Mouse (Mus musculus) kidney, adult 8-10 months (tissue): ENCODE data around the gene Camk2d.

ENCODE experiments used
- DNase-seq, 2 experiments: peaks; one replicate each; pipeline ENCODE4 v3.0.0; 2022

Camk2d gene

DNA sequence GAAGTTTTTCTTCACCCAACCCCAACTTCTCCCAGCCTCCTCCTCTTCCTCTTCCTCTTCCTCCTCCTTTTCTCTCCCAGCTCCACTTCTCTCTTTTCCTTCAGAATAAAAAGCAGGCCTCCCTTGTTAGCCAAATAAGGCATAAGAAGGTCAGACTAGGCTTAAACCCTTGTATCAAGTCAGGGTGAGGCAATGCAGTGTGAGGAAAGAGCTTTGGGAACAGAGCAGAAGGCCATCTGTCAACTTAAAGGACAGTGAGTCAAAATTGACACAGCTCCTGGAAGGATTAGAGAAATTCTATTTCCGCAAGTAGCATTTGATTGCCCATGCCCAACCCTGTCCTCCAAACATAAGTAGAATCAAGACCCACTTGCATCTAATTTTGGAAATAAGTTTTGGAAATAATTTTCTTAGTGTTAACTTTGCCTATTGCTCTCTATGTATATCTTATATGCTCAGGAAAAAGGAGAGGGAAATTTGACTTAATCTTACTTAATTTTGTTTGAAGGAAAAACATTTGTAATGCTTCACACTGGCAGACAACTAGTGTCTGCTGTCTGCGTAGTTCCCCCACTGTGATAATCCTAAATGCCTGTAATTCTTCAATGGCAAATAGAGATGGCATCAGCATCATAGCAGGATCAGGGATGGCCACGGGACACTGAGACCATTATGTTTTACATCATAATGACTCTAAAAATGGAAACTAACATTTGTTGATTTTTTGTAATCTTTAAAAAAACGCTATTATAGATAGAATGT is 16.8 kb downstream of the Camk2d start:
- no peak for DNase-seq

DNA sequence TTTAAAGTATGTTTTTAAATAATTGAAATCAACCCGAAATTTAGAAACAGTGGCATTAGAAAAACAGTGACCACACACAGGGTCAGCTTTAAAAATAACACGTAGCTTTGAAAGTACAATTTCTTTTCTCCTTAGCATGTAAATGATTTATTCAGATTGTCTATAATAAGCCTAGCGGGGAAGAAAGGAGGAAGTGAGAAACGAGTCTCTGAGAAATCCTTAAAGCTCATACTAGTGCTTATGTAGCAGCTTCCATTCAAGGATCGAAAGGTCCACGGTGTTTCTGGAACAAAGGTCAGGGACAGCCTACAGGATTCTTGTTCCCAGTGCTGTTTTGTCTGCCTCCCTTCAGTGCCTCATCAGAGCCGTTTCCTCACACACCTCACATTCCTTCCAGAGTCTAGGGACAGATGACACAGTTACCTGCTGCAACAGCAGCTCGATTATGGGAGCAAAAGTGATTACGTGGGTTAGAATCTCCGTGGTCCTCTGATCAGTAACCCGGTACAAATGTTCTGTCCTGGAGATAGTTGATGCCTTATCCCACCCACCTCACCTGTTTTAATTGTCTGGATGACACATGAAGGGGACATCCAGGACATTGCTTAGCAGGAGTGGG is 17.5 kb downstream of the Camk2d start:
- DNase-seq, result no peak

DNA sequence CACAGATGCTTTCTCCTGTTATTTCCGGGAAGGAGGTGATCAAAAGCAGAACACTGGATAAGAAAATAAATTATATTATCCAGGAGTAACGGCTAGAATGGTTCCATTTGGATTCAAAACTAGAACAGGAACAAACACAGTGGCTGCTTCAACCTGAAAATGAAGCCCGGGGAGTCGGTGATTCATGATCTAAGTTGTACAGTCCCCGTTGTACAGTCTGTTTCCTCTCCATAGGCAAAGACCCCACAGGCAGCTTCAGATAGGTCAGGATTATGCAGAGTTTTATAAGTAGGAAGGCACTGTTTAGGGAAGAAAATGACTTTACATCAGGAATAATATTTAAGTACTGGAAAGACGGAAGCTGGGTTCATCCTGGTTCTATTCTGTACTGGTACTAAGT is 19.2 kb downstream of the Camk2d start:
- DNase-seq, result no peak

DNA sequence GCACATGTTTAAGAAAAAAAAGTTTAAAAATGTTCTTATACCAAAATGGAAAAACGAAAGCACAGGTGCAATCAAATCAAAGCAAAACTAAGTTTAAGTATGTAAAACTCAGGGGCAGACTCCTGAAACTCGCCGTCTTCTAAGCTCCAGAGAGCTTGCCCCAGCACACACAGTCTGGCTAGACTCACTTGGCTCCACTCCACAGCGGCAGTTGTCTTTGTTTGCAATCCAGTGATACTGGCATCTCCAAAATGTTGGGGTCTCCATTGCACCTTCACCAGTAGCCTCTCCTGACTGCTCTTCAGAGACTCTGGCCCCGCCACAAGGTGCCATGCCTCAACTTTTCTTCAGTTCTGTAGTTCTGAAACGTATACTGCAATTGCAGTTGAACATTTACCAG is 24.1 kb downstream of the Camk2d start:
- no peak for DNase-seq

- no peak for DNase-seq
Measured at GRCm38 (mm10) chr3:126622509-126622908, 26.4 kb downstream of the Camk2d start.

- no peak for DNase-seq
Measured at GRCm38 (mm10) chr3:126624994-126625763, 29.1 kb downstream of the Camk2d start.

- DNase-seq, result no peak
Measured at GRCm38 (mm10) chr3:126625764-126626040, 29.6 kb downstream of the Camk2d start.

DNA sequence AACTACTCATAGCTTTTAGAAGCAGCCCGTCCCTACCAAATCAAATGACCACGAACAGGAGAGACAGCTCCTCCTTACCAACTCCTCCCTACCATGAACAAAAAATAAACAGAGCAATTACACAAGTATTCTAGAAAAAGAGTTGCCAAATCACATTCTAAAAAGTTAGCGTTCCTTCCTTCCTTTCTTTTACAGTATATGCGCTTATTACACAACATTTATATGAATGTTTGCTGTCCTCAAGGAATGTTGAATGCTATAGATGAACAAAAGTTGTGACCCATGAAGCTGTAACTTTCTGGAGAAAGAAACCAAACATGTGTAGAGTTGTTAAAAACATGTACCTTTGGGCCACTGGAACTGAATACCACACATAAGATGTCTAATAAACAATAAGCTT is 31.9 kb downstream of the Camk2d start:
- no peak for DNase-seq

- no peak for DNase-seq
Measured at GRCm38 (mm10) chr3:126628380-126628779, 32.3 kb downstream of the Camk2d start.

DNA sequence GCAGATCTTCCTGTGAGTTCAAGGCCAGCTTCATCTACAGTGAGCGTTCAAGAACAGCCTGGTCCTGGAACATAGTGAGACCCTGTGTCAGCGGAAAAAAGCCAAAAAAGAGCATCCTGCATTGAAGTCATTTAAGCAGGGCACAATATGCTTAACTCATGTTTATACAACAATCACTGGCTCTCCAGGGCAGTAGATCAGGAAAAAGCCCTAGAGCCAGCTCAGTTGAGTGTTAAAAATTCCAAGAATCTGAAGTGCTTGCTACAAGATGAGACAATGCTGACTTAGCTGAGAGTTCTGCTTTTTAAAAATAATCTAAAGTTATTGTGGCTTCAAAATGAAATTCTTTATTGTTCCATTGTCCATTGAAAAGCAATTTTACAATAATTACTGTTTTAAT is 32.9 kb downstream of the Camk2d start:
- DNase-seq, result no peak

- no peak for DNase-seq
Measured at GRCm38 (mm10) chr3:126630111-126630869, 34.2 kb downstream of the Camk2d start.

- no peak for DNase-seq
Measured at GRCm38 (mm10) chr3:126631583-126631982, 35.5 kb downstream of the Camk2d start.

GRCm38 (mm10) chr3:126632580-126632979 is 36.5 kb downstream of the Camk2d start:
- no peak for DNase-seq

DNA sequence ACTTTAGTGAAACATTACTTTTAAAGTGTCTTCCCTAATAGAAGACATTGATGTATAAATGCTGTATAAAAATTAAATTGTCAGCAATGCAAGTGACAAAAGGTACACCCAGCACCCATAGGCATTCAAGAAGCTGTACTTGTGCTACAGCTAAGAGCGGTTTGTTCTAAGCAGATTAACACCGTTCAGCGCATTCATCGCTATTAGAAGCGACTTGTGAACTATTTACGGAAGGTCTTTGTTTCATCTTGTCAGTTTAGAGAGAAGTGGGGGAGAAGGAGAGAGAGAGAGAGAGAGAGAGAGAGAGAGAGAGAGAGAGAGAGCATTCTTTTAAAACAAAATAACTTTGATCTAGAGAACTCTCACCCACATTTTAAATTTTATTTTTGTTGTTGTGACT is 38.1 kb downstream of the Camk2d start:
- no peak for DNase-seq

DNA sequence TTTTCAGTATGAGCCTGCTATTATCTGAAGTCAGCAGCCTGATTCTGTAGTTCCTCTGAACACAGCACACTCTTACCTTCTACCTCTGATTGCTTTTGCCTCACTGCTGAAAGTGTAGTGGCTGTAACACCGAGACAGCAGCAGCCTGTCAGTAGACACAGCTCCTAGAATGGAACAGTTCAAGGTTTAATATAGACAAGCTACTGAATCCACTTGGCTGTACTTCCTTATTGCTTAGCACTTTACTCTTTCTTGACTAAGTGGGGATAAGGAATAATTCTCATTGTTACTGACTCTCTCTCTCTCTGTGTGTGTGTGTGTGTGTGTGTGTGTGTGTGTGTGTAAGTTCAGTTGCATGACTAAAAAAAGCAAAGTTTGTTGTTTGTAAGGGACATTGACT is 42.2 kb downstream of the Camk2d start:
- no peak for DNase-seq

GRCm38 (mm10) chr3:126639098-126639513 is 43.0 kb downstream of the Camk2d start:
- DNase-seq, result no peak

- DNase-seq, result no peak
Measured at GRCm38 (mm10) chr3:126640443-126641251, 44.5 kb downstream of the Camk2d start.

DNA sequence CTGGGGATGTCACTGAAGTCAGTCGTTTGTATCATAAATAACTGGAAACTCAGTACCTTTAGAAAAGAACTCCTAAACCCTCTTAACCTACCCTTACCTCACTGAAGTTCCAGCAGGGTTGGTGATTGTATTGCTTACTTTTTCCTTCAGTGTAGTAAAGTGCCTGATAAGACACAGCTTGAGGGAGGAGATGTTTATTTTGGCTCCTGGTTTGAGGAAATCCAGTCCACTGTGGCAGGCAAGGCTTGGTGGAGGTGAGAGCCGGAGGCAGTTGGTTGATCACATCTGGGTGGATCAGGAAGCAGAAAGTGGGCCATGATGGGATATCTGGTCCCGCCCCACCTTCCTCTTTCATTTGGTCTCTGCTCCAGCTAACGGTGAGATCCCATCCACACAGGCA is 45.3 kb downstream of the Camk2d start:
- DNase-seq, result no peak

- peak in 1 of 2 experiments; percentile 36 for DNase-seq
Measured at GRCm38 (mm10) chr3:126643071-126644010, 47.2 kb downstream of the Camk2d start.

- no peak for DNase-seq
Measured at GRCm38 (mm10) chr3:126650332-126650731, 54.2 kb downstream of the Camk2d start.

- DNase-seq, result no peak
Measured at GRCm38 (mm10) chr3:126650747-126651146, 54.6 kb downstream of the Camk2d start.
